Mouse (Mus musculus): ENCODE measurements around the gene Hpse2.
A peak's percentile ranks its signal among the peaks of the same experiment; 100 is the strongest.
"Not testable (repeated sequence)": the region's sequence is repeated elsewhere in the genome, so short reads cannot be mapped to it uniquely, and the experiment has no call there.

Hpse2 gene

DNA sequence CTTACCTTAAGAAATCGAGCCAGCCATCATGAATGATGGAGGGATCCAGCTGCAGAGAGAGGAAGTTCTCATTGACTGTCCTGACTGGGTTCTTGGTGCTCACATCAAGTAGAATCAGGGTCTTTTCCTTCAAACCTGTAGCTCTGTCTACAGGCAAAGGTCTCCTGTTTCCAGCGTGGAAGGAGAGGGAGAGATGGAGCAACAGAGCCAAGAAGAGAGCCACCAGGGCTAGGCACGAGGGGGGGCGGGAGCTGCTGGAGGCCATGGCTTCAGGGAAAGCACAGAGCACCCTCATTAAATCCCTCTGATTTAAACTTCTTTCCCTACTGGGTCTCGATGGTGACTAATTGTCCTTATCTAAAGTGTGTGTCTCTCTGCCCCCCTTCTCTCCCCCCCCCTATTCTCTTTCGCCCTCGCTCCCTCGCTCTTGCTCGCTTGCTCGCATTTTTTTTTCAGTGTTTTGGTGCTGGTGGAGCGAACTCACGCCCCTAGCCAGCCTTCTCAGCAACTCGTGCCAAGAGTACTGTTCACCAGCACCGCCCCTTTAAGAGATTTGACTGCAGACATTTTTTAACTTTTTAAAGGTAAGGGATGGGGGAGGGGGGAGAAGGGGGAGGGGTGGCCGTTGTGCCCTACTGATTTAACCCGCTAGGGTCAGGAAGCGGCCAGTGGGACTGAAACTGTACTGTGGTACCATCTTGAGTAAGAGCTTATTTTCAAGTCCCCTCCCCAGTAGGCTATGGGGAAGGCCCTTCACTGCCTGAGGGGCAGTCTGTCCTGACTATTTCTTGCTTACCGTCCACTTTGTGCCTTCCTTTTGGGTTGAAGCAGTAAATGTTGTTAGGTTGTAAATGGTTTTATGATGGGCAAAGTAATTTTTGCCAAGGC is at the start of gene Hpse2:
Gene Hpse2, minus strand, starts transcription at position 339 of the 888 bp plus-strand sequence.
- DNase-seq (ENCODE audit: low read depth, low spot score) = no peak

DNA sequence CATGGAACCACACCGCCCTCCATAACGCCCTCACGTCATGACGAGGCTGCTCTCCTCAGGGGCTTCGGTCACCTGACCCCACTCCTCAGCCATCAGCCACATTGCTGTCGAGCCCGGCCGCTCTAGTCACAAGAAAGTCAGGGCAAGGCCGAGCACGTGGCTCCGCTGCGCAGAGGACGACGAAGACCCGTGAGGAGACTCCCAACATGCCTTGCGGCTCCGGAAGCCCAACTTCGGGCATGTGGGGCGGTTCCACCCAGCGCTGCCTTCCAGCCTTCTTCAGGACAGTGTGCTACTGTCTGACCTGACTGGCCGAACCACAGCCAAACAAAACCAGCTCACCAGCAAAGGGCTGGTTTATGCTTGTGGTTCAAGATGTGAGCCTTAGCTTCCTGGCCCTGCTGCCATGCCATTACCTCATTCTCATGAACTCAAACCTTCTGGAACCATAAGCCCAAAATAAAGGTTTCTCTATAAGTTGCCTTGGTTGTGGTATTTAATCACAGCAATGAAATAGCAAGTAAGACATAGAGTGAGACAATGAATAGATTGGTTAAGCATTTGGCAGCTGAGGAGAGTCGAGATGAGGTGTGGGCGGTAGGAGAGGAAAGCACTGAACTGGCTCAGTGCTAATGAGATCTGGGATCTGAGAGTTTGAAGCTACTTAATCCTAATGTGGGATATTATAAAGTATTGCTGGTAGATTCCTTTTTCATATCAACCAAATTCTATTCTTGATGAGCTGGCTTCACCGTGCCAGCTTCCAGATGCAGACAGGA is 39.5 kb upstream of the Hpse2 start:
- DNase-seq (ENCODE audit: low read depth, low spot score) = peak; percentile 53

DNA sequence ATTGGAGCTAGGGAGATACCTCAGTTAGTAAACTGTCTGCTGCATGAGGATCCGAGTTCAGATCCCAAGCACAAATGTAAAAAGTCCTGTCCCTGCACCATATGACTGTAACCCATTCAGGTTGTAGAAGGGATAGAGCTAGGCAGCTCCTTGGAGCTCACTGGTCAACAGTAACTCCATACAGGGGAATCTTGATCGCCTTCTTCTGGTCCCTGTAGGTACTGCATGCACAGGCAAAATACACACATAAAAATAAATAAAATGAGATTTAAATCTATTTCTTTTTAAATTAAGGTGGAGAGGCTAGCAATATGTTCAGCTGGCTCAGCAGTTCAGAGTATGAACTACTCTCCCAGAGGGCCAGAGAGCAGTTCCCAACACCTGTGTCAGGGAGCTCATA is 35.9 kb upstream of the Hpse2 start:
- DNase-seq (ENCODE audit: low read depth, low spot score) = no peak

DNA sequence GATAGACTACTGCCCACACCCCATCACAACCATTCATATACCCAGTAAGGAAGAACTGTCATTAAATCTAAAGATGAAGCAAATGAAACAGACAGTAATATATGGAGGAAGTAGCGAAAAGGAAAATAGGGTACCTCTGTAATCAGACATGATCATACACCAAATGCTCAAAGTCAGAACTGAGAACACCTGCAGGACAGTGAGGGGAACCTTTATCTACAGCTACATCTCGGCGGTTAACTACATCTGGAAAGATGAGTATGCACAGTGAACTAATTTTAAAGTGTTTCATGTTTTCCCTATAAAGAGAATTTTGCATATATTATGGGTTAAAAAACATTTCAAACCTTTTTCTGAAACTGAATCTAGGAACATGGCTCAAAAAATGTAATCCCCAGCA is 32.4 kb upstream of the Hpse2 start:
- no peak for DNase-seq (ENCODE audit: low read depth, low spot score)

DNA sequence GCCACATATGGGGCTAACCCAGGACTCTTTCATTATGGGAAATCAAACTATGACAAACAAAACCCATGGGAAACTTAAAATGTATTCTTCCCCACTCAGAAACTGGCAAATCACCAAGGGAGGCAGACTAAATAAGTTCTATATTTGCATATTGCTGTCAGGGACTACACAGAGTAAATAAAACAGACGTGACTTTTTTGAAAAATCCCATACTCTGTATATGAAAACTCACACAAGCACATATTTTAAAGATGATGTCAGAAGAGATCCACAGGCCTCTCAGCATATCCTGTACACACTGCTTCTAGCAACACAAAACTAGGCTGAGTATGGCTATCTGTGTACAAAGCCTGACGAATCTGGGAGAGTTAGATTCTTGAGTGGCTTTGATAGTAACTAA is 27.4 kb upstream of the Hpse2 start:
- DNase-seq (ENCODE audit: low read depth, low spot score) = no peak

DNA sequence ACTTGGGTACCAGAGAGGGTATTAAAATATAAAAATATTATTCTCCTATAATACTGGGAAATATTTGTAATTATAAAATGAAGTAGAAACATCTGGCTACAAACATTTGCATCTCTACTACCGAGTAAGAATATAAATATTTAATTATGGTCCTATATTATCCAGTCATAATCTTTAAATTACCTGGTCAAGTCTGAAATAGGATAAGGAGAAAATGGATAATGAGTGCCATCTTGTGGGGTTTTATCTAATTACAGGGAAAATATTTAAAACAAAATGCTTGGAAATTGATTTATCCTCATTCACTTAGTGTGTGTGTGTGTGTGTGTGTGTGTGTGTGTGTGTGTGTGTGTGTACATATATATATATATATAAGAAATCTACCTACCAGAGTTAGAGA is 19.0 kb upstream of the Hpse2 start:
- DNase-seq (ENCODE audit: low read depth, low spot score) = peak; percentile 12

DNA sequence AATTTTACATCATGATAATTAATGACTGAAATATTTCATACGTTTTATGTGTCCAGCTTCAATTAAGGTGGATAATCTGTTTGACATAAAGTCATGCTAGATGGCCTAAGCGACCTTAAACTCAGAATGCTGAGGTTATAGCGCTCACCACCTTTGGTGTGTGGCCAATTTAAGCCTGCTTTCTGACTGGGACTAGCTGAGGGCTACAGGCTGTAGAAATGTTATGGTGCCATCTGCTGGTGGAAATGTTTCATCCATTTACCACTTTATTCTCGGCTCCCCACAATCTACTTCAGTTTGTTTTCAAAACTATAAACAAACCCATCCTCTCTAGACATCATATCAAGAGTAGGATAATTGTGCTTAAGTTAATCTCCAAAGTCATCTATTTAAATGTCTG is 8.2 kb upstream of the Hpse2 start:
- peak; percentile 77 for DNase-seq (ENCODE audit: low read depth, low spot score)

DNA sequence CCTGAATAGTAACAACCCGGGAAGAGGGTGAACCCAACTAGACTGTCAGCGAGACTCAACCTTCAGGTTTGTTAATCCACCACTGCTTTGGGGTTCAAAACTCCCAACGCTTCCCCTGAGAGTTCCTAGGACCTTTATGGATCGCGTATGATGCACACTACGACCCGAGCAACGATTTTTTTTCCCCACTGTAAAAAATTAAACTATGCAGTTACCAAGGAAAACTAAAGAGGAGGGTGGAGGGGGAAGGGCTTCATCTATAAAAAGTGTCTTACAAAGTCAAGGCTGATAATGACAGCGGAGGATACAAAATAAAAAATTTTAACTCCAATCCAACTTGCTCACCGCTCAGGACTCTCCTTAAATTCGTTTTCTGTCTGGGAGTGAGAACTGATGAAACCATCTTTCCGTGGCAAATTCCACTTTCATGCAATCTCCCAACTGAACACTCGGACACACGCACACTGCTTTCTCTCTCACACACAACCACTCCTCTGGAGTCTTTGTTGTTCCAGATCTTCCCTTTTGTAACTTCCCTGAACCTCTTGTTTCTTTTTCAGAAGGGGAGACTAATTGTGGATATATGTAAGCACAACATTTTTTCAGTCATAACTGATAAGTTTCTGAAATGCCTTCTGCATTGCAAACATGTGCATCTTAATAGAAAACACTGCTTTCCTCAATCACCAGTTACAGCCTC is 934 bp downstream of the Hpse2 start:
- DNase-seq (ENCODE audit: low read depth, low spot score) = no peak

DNA sequence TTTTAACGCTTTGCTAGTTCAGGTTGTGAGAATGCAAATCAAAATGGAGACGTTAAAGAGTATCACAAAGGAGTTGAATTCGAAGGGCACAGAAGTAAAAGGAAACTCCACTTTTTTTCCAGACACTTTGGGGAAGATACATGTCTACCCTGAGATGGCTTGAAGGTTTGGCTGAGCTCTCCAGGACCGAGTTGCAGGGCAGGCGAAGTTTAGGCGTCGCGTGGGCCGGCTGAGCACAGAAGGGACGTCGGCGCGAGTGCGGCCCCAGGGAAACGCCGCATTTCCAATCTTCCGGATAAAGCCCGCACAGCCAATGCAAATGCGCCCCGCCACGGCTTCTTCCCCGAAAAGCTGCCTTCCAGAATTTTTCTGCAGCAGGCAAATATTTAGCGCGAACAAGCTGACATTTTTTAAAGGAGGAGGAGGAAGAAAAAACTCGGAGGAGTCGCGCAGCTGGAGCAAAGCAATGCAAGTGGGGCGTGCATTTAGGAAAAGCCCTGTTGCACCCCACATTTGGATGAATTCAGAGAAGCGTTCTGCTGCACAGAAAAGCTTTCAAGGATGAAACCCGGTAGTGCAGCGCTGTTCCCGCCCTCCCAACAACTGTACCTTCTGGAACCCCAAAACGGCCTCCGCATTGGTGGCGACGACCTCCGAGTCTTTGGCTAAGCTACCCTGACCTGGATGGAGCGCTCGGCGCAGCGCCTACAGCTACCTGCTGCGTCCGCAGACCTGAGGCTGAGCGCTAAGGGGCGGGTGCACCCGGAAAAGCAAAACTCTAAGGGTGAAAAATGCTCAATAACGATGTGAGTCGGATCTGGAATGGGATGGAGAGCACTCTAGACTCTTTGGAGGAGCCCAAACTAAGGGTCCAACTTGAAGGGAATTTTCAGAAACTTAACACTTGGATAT is 1.9 kb downstream of the Hpse2 start:
- peak; percentile 11 for DNase-seq (ENCODE audit: low read depth, low spot score)

DNA sequence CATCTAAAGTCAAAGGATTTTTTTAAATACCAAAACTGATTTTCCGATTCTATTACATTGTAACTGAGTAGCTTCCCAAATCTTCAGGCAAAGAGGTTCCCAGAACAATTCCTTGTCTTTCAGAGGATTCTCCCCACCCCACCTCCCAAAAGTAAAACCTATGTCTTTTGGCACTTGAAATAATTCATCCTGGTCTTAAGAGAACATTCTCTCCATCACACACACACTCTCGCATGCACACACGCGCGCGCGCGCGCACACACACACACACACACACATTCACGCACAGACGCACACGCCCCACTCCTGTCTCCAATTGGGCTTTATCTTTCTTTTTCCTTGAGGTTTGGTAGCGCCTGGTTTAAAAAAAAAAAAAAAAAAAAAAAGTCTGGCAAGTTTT is 2.7 kb downstream of the Hpse2 start:
- DNase-seq (ENCODE audit: low read depth, low spot score) = no peak

DNA sequence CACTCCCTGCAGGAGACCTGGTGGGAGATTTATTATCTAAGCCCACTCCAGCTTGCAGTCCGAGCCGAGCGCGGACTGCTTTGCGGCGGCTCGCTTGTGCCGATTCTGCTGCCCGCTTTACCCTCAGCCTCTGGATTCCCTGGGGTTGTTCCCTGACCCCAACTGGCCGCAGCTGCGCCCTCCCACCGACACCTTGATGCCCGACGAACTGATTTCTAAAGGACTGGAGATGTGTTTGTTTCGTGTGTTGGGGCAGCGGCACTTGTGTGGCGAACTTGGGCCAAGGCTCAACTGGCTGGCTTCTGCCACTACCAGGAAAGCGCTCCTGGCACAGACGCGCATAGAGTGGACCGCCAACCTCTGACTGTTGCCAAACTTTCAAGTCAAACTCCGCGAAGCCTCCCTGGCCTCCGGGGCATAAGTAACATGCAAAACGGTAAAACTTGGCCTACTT is 3.1 kb downstream of the Hpse2 start:
- DNase-seq (ENCODE audit: low read depth, low spot score) = no peak

DNA sequence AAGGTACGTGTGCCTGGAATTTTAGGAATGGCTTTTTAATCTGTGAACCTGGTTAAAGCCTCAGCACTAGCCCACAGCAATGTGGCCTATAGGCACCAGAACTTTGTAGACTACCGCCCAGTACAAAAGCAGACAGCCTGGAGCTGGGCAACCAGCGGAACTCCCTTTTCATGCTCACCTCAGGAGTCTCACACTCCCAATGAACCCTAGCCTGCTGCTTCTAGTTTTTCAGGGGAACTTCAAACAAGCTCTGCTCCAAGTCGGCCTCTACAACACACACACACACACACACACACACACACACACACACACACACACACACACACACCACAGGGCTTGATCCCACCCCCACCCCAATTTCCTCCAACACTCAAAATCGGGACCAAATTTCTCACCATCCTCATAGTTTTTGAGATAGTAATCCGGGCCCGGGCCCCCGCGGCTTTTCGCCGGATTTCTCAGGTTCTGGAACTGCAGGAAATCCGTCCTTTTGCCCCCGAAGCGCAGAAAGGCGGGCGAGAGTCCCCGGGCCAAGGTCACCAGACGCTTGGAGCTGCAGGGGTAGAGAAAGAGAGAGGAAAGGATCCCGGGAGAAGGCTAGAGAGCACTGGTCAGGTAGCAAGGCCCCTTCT is 3.7 kb downstream of the Hpse2 start:
- no peak for DNase-seq (ENCODE audit: low read depth, low spot score)

DNA sequence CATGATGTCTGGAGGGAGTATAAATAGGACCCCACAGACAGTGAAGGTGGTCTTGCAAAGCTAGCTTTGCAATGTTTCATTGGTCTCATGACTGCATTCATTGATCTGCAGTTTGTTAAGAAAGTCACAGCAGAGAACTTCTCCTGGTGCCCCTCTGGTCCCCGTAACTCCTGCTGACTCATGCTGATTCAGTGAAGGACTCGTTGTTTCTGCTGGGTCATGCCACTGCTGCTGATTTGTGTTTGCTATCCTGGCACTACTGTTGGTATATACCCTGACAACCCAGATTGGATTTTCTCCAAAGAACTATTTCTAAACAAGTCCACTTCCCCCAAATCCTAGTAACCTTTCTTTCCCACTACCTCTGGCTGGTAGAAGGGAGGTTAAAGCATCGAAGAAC is 29.3 kb downstream of the Hpse2 start:
- DNase-seq (ENCODE audit: low read depth, low spot score) = no peak

DNA sequence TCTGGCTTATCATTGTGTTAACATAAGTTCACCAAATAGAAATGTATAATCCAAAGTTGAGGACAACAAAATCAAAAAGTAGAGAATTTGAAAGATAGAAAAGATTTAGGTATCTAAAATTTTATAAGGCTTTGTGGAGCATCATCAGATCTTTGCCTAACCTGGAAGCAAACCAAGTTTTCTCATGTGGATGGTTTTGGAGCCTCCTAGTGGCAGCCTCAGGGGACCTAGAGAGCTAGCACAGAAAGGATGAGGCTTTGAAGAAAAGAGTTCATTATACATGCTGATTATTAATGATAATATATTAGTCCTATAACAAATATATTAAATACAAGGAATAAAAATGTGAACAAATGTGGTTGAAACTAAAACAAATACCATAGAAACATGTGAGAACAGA is 77.0 kb downstream of the Hpse2 start:
- peak; percentile 70 for DNase-seq (ENCODE audit: low read depth, low spot score)

DNA sequence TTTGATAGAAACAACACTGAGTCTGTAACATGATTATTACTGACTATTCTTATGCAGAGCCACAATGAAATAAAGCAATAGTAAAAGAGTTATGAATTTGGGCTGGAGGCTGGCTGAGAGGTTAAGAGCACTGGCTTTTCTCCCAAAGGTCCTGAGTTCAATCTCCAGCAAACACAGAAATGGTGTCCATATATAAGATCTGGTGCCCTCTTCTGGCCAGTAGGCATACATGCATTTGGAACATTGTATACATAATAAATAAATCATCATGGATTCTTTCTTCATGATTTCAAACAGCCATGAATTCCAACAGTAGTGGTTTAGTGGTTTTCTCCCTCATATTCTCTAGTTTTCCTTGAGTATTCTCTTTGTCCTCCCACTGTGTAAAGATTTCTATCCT is 81.4 kb downstream of the Hpse2 start:
- DNase-seq (ENCODE audit: low read depth, low spot score) = no peak

DNA sequence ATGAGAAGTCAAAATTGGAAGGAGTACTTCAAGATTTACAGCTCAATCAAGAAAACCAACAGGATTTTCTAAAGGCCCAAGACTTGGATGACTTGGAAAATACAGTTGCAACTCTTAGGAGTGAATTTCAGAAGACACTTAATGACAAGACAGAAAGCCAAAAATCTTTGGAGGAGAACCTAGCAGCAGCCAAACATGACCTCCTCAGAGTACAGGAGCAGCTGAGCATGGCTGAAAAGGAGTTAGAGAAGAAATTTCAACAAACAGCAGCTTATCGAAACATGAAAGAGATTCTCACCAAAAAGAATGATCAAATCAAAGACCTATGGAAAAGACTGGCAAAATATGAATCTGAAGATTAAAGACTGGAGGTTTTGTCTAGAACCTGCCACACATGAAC is 106.8 kb downstream of the Hpse2 start:
- DNase-seq (ENCODE audit: low read depth, low spot score) = not testable (repeated sequence)

DNA sequence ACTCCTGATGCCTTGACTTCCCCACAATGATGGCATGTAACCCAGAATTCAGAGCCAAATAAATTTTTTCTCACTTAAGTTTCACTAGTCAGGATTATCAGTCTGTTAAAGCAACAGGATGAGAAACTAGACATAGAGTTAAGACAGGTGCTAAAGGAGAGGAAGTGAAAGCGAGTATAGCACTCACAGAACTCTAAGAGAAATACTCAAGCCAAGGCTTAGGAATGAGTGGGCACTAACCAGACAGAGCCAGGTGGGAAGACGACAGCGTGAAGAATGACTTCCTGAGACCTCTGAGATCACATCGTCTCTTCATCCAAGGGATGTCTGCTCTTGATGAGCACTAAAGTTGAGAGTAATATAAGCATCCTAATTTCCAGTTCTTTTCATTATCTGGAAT is 144.2 kb downstream of the Hpse2 start:
- no peak for DNase-seq (ENCODE audit: low read depth, low spot score)

DNA sequence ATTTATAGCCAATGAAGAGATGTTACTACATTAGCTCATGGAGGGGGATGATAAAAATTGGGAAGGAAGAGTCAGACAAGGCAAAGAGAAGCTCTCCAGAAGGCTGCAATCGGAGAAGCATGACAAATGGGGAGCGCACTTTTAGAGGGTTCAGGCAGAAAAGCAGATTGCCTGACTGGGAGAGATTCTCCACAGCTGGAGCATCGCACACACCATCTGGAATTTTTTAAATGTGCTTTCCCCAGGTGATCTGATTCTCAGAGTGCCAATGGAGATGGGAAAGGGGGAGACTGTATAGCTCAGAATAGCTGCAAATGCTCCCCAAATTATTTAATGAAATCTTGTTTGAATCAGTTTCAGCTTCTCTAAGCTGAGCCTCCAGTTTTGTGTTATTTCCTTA is 156.4 kb downstream of the Hpse2 start:
- no peak for DNase-seq (ENCODE audit: low read depth, low spot score)

DNA sequence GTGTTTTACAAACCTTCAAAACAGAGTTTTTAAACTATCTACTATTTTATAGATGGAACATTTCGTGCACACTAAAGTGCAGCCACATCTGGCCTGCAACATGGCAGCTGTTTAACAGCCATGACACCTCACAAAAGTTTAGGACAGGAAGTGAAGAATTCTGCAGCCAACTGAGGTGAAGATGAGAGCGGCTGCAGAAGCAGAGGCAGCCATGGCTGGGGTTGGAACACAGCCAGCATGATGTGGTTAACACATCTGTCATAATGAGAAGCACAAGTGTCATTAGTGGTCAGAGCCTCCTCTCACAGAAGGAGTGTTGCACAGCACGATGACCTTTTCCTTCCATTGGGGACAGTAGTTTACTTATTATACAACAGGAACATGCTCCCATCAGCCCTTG is 194.6 kb downstream of the Hpse2 start:
- no peak for DNase-seq (ENCODE audit: low read depth, low spot score)

DNA sequence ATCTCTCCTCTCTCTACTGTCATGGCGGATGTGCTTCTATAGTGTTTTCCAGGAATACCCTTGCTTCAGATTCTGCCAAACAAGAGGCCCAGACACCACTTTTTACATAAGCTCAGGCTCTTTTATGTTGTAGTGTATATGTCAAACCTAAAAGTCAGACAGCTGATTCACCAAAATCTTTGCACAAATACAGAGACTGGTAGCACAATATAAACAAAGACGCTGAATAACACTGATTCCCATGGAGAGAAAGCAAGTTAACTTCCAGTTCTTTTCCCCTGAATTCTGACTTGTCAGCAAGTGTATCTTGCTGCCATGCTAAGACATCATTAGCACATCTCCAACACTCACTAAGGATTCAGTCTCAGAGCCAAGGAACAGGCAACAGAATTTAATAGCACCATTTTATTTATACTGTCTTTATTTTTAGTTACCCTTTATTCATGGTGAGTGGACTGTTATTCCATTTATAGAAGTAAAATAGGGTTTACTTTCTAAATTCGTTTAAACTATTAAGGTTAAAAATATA is 212.7 kb downstream of the Hpse2 start:
- DNase-seq (ENCODE audit: low read depth, low spot score) = no peak
